Mouse (Mus musculus) heart, adult 2 months (tissue): ENCODE measurements at regions not wholly inside any gene's neighbourhood (a gene's known extent, or its start where the extent isn't known, plus 50 kb on each side); places are given as distances from the start of the nearest gene placed in this dataset.

Experiments used
- CTCF ChIP-seq: fragments of 200-600 bp; IDR thresholded peaks from 2 replicates; pipeline ENCODE4 v1.8.1; 2022; ENCODE audit warnings: antibody characterized with exemption, mild to moderate bottlenecking, moderate library complexity
- EP300 ChIP-seq: fragments of 200-500 bp; IDR thresholded peaks from 2 replicates; pipeline ENCODE4 v1.6.1; 2011; ENCODE audit warnings: low read depth, low read length, control low read depth; ENCODE audit not compliant: insufficient read depth

GRCm38 (mm10) chr8:90740963-90741733 lies 76.0 kb downstream of the Gm19935 start:
- TF ChIP-seq EP300 (no peak), CTCF (no peak)
